Mouse (Mus musculus): ENCODE data around the gene Aspg.

The Aspg gene

GRCm38 (mm10) chr12:112106541-112106971, at the start of gene Aspg:
Gene Aspg, plus strand, starts transcription at chr12:112106679.
- DNase-seq (ENCODE audit: inconsistent age in 2 of 2, low spot score in 1 of 2): peak in 1 of 2 experiments; percentile 55

- peak; percentile 73 to 93 for DNase-seq (ENCODE audit: inconsistent age in 2 of 2, low spot score in 1 of 2)
Measured at GRCm38 (mm10) chr12:112077651-112078050, 28.8 kb upstream of the Aspg start.

- no peak for DNase-seq (ENCODE audit: inconsistent age in 2 of 2, low spot score in 1 of 2)
Measured at GRCm38 (mm10) chr12:112079911-112080310, 26.6 kb upstream of the Aspg start.

GRCm38 (mm10) chr12:112080911-112081310, 25.6 kb upstream of the Aspg start:
- DNase-seq (ENCODE audit: inconsistent age in 2 of 2, low spot score in 1 of 2): no peak

GRCm38 (mm10) chr12:112082241-112082640, 24.2 kb upstream of the Aspg start:
- DNase-seq (ENCODE audit: inconsistent age in 2 of 2, low spot score in 1 of 2): no peak

- no peak for DNase-seq (ENCODE audit: inconsistent age in 2 of 2, low spot score in 1 of 2)
Measured at GRCm38 (mm10) chr12:112086250-112086649, 20.2 kb upstream of the Aspg start.

GRCm38 (mm10) chr12:112086726-112087125, 19.8 kb upstream of the Aspg start:
- no peak for DNase-seq (ENCODE audit: inconsistent age in 2 of 2, low spot score in 1 of 2)

GRCm38 (mm10) chr12:112088609-112089324, 17.7 kb upstream of the Aspg start:
- no peak for DNase-seq (ENCODE audit: inconsistent age in 2 of 2, low spot score in 1 of 2)

GRCm38 (mm10) chr12:112091054-112091453, 15.4 kb upstream of the Aspg start:
- peak; percentile 63 to 90 for DNase-seq (ENCODE audit: inconsistent age in 2 of 2, low spot score in 1 of 2)

- no peak for DNase-seq (ENCODE audit: inconsistent age in 2 of 2, low spot score in 1 of 2)
Measured at GRCm38 (mm10) chr12:112094261-112094880, 12.1 kb upstream of the Aspg start.

- DNase-seq (ENCODE audit: inconsistent age in 2 of 2, low spot score in 1 of 2): peak; percentile 80 to 93
Measured at GRCm38 (mm10) chr12:112096051-112096732, 10.3 kb upstream of the Aspg start.

- no peak for DNase-seq (ENCODE audit: inconsistent age in 2 of 2, low spot score in 1 of 2)
Measured at GRCm38 (mm10) chr12:112096733-112097117, 9.8 kb upstream of the Aspg start.

- no peak for DNase-seq (ENCODE audit: inconsistent age in 2 of 2, low spot score in 1 of 2)
Measured at GRCm38 (mm10) chr12:112100106-112100505, 6.4 kb upstream of the Aspg start.

- no peak for DNase-seq (ENCODE audit: inconsistent age in 2 of 2, low spot score in 1 of 2)
Measured at GRCm38 (mm10) chr12:112101045-112101444, 5.4 kb upstream of the Aspg start.

GRCm38 (mm10) chr12:112103179-112103578, 3.3 kb upstream of the Aspg start:
- DNase-seq (ENCODE audit: inconsistent age in 2 of 2, low spot score in 1 of 2): no peak

- DNase-seq (ENCODE audit: inconsistent age in 2 of 2, low spot score in 1 of 2): no peak
Measured at GRCm38 (mm10) chr12:112104890-112105289, 1.6 kb upstream of the Aspg start.

- no peak for DNase-seq (ENCODE audit: inconsistent age in 2 of 2, low spot score in 1 of 2)
Measured at GRCm38 (mm10) chr12:112107685-112108084, 1.2 kb downstream of the Aspg start.

GRCm38 (mm10) chr12:112108696-112109445, 2.4 kb downstream of the Aspg start:
- DNase-seq (ENCODE audit: inconsistent age in 2 of 2, low spot score in 1 of 2): no peak

- DNase-seq (ENCODE audit: inconsistent age in 2 of 2, low spot score in 1 of 2): no peak
Measured at GRCm38 (mm10) chr12:112109701-112110100, 3.2 kb downstream of the Aspg start.

- peak; percentile 51 to 86 for DNase-seq (ENCODE audit: inconsistent age in 2 of 2, low spot score in 1 of 2)
Measured at GRCm38 (mm10) chr12:112111323-112111722, 4.8 kb downstream of the Aspg start.

GRCm38 (mm10) chr12:112112235-112112634, 5.8 kb downstream of the Aspg start:
- DNase-seq (ENCODE audit: inconsistent age in 2 of 2, low spot score in 1 of 2): peak in 1 of 2 experiments; percentile 63

Data from adrenal gland, adult (tissue).